Mouse (Mus musculus): Measurements from ENCODE around the gene Zfp575.

GRCm38 (mm10) chr7:24628685-24629610 lies 41.5 kb upstream of the Zfp575 start:
- no peak for TF ChIP-seq CTCF (IDR thresholded peaks at IDR 0.05; ENCODE audit: borderline replicate concordance, insufficient read depth, low read length)
- peak; percentile 56 for TF ChIP-seq POLR2A (IDR thresholded peaks at IDR 0.05; ENCODE audit: low read depth, low read length)
